Mouse (Mus musculus): ENCODE results near the gene Ap5z1.

The Ap5z1 gene

GRCm38 (mm10) chr5:142463461-142464454 is at the start of gene Ap5z1:
Gene Ap5z1 (plus strand): TSS chr5:142463944.
- no peak; the same call in 1 of the 2 replicates for TF ChIP-seq GATA4 (IDR thresholded peaks at IDR 0.05; ENCODE audit: insufficient replicate concordance, low read length)

DNA sequence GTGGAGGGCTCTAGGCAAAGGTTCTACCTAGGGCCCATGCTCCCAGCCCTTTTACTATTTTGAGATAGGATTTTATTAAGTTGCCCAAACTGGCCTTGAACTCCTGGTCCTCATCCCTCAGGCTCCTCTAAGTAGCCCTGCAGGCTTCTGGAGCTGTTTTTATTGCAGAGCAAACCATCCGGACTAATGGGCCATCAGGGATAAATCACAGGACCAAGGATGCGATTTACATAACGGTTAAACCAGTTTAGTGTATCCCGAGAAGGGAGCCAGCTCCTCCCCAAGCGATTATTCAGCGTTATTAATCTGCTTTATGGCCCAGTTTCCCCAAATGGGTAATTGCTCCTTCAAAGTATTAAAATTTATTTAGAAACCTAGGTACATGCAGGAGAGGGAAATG is 48.3 kb upstream of the Ap5z1 start:
- TF ChIP-seq GATA4 (IDR thresholded peaks at IDR 0.05; ENCODE audit: insufficient replicate concordance, low read length) = no peak

DNA sequence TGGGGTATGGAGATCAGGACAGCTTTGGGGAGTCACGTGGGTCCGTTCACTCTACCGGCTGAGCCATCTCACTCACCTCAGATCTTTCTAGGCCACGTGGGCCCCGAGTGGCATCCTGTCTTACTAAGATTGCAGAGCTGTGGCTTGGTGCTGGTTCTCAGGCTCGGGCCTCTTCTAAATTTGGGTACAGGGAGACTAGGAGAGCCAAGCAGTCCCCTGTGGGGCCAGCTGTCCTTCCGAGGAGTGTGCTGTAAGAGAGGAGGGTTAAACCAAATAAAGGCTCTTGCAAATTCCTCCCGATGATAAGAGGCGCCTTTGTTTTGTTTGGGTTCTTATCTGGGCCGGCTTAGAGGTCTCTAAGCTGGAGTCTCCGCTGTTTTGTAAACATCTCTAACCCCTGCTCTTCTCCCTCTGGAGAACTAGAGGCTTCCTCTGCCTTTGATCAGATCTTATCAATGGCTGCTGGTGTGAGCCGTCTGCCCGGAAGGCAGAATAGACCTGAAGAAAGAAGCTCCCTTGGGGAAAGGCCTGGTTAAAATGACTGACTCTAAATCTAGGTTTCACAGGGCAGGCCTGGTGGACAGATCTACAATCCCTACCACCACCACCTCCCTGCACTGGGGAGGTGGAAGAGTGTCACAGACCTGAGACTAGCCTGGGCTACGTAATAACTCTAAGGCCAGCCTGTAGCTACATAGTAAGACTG is 47.5 kb upstream of the Ap5z1 start:
- TF ChIP-seq GATA4 (IDR thresholded peaks at IDR 0.05; ENCODE audit: insufficient replicate concordance, low read length) = peak; percentile 60; the same call in 1 of the 2 replicates

- TF ChIP-seq GATA4 (IDR thresholded peaks at IDR 0.05; ENCODE audit: insufficient replicate concordance, low read length) = no peak
Measured at GRCm38 (mm10) chr5:142417104-142417503, 46.6 kb upstream of the Ap5z1 start.

- TF ChIP-seq GATA4 (IDR thresholded peaks at IDR 0.05; ENCODE audit: insufficient replicate concordance, low read length) = no peak
Measured at GRCm38 (mm10) chr5:142417876-142418275, 45.9 kb upstream of the Ap5z1 start.

- no peak for TF ChIP-seq GATA4 (IDR thresholded peaks at IDR 0.05; ENCODE audit: insufficient replicate concordance, low read length)
Measured at GRCm38 (mm10) chr5:142418419-142418818, 45.3 kb upstream of the Ap5z1 start.

- TF ChIP-seq GATA4 (IDR thresholded peaks at IDR 0.05; ENCODE audit: insufficient replicate concordance, low read length) = no peak
Measured at GRCm38 (mm10) chr5:142420317-142420716, 43.4 kb upstream of the Ap5z1 start.

DNA sequence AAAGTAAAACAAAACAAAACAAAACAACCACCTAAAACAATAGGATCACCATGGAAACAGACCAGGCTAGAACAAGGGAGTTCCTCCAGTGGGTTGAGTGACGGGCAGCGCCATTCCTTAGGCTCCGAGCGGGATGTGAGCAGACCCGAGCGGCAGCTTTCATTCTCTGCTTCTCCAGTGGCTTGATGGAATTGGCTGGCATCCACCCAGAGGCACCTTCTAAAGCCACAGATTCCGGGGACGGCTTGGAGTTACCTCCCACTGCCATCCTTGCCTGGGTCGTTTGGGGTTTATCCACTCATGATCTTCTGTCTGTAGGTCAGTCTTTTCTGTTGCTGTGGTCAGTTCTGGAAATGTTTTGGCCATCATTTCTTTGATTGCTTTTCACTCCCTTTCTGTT is 42.8 kb upstream of the Ap5z1 start:
- TF ChIP-seq GATA4 (IDR thresholded peaks at IDR 0.05; ENCODE audit: insufficient replicate concordance, low read length) = no peak

- TF ChIP-seq GATA4 (IDR thresholded peaks at IDR 0.05; ENCODE audit: insufficient replicate concordance, low read length) = no peak
Measured at GRCm38 (mm10) chr5:142421886-142422285, 41.9 kb upstream of the Ap5z1 start.

DNA sequence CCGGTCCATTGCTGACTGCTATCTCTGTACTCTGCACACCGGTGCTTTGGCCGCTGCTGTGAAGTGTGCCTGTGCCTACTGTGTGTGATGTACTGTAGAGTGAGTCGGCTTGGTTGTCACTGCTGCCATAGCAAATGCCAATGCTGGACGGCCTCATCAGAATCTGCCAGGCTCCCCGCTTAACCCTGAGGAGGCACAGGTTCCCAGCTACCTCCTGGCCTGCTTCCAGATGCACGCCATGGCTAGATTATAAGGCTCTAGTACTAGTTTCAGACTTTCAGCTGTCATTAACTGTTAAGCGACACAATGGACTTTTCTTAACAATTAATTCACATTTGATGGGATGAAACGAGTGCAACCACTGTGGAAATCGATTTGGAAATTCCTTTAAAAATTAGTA is 40.6 kb upstream of the Ap5z1 start:
- no peak for TF ChIP-seq GATA4 (IDR thresholded peaks at IDR 0.05; ENCODE audit: insufficient replicate concordance, low read length)

- TF ChIP-seq GATA4 (IDR thresholded peaks at IDR 0.05; ENCODE audit: insufficient replicate concordance, low read length) = no peak
Measured at GRCm38 (mm10) chr5:142423701-142424100, 40.0 kb upstream of the Ap5z1 start.

DNA sequence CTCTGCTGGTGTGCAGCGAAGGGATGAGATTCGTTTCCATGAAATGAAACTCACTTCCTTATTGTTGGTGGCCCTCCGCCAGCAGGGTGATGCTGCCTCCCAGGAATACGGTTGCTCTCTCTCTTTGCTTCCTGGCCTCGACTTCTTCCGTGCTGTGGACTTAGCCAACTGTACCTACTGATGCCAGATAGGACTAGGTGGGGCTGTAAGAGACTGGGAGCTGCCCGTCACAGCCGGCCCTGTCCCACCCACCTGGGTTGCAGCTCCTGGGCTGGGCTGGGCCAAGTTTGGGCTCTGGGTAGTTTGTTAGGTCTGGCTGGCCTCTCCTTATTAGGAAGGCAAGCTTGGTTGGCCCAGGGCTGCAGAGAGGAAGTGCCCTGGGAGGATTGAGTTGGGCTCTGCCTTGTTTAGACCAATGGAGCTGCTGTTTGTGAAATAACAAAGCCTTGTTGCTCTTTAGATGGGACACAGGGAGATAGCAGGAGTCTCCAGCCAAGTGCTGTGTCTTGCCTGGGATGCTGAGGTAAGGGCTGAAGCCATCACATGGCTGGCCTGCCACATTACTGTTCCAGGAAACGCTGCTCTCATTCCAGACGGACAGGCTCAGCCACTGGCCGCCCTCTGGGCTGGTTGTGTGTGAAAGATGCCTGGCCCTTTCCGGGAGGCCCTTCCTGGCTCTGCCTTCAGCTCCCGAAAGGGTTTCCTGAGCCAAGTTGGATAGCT is 39.0 kb upstream of the Ap5z1 start:
- TF ChIP-seq GATA4 (IDR thresholded peaks at IDR 0.05; ENCODE audit: insufficient replicate concordance, low read length) = peak; percentile 12; the same call in 1 of the 2 replicates

- TF ChIP-seq GATA4 (IDR thresholded peaks at IDR 0.05; ENCODE audit: insufficient replicate concordance, low read length) = no peak
Measured at GRCm38 (mm10) chr5:142426476-142426875, 37.3 kb upstream of the Ap5z1 start.

DNA sequence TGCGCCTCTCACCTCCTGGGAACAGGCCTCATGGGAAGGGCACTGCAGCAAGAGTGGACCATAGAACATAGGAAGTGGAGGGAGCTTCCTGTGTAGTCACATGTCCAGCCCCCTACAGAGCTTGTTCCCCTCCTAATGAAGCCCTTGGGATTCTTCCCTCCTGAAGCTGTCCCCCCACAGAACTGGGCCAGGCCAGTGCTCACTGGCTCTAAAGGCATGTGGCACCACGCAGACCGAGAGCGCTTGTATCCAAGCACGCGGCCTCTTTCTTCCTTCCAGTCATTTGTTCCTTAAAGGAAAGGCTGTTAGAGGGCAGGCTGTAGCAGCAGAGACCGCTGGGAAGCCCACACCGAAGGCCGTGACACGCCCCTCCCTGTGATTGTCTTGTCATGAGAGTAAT is 35.9 kb upstream of the Ap5z1 start:
- no peak for TF ChIP-seq GATA4 (IDR thresholded peaks at IDR 0.05; ENCODE audit: insufficient replicate concordance, low read length)

DNA sequence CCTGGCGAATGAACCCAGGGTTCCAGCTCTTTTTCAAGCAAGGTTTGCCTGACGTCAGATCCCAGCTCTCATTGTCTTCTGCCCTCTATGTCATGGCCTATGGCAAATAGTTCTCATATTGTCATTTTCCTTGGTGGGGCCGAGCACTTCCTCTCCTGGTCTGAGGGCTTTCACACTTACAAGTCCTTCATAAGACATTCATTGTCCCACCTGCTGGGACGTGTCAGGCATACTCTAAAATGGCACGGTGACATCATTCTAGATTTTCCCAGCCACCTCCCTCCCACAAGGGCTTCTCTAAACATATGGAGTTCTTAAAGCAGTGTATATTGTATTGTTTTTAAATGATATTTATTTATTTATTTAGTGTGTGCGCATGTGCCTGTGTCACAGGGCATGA is 35.1 kb upstream of the Ap5z1 start:
- TF ChIP-seq GATA4 (IDR thresholded peaks at IDR 0.05; ENCODE audit: insufficient replicate concordance, low read length) = no peak
